Mouse (Mus musculus): ENCODE data around the gene Adora2a. TPM values are rescaled to one million over a fixed set of nuclear protein-coding genes. Genes with fewer than 3 reads are reported as not detected.
A peak's percentile ranks its signal among the peaks of the same experiment; 100 is the strongest.
"Not testable (repeated sequence)": the region's sequence is repeated elsewhere in the genome, so short reads cannot be mapped to it uniquely, and the experiment has no call there.

Adora2a gene
- polyA plus RNA-seq, 2 experiments: 1.7 to 1.9 TPM

GRCm38 (mm10) chr10:75364796-75365195 lies 48.1 kb downstream of the Adora2a start:
- 55% methylated on average over 9 of the region's 9 CpGs for WGBS (ENCODE audit: insufficient replicate concordance)
- Histone ChIP-seq H3K4me1 (replicated peaks; ENCODE audit: control insufficient read depth in 2 of 2, insufficient read depth in 2 of 2, low read length in 1 of 2) (peaks cover 0 to 3% of the 10 kb centered on the region in 2 experiments; a peak in 1 of 4 replicates), H3K27ac (no peak overlapping the region)

GRCm38 (mm10) chr10:75365231-75365633 lies 48.6 kb downstream of the Adora2a start:
- Histone ChIP-seq H3K27me3 (ENCODE audit: control insufficient read depth, insufficient read depth, low read length) (no peaks in the 10 kb centered on the region), H3K4me2 (ENCODE audit: low read depth) (no peak overlapping the region), H3K4me3 (ENCODE audit: insufficient read depth in 1 of 2, low read depth in 2 of 2, low read length in 2 of 2) (peak overlapping the region in 1 of 2 experiments; percentile 29; a peak in 1 of 4 replicates), H3K27ac (no peak overlapping the region), H3K9me3 (ENCODE audit: control insufficient read depth, low read length) (no peaks in the 10 kb centered on the region), H3K9ac (replicated peaks) (no peak overlapping the region), H3K4me1 (replicated peaks; ENCODE audit: control insufficient read depth in 2 of 2, insufficient read depth in 2 of 2, low read length in 1 of 2) (peaks cover 0 to 3% of the 10 kb centered on the region in 2 experiments; a peak in 1 of 4 replicates), H3K36me3 (replicated peaks; ENCODE audit: control insufficient read depth, insufficient read depth, low read depth) (no peaks in the 10 kb centered on the region)
- ATAC-seq (ENCODE audit: insufficient read depth) (no peak), DNase-seq (ENCODE audit: low read depth in 3 of 3, low spot score in 3 of 3) (no peak)
- 41% methylated on average over 6 of the region's 6 CpGs for WGBS (ENCODE audit: insufficient replicate concordance)
- TF ChIP-seq CTCF (IDR thresholded peaks at IDR 0.05; ENCODE audit: low read depth) (no peak), EP300 (IDR thresholded peaks at IDR 0.05; ENCODE audit: low read depth) (no peak)

More at GRCm38 (mm10) chr10:75364796-75365195, 48.1 kb downstream of the Adora2a start:
- no peak overlapping the region for H3K4me3 ChIP-seq (ENCODE audit: insufficient read depth in 1 of 2, low read depth in 2 of 2, low read length in 2 of 2)
- no peak overlapping the region for H3K9ac ChIP-seq (replicated peaks)
- DNase-seq (ENCODE audit: low read depth in 3 of 3, low spot score in 3 of 3): no peak
- H3K36me3 ChIP-seq (replicated peaks; ENCODE audit: control insufficient read depth, insufficient read depth, low read depth): no peaks in the 10 kb centered on the region
- H3K4me2 ChIP-seq (ENCODE audit: low read depth): no peak overlapping the region
- H3K27me3 ChIP-seq (ENCODE audit: control insufficient read depth, insufficient read depth, low read length): no peaks in the 10 kb centered on the region
- H3K9me3 ChIP-seq (ENCODE audit: control insufficient read depth, low read length): no peaks in the 10 kb centered on the region
- TF ChIP-seq EP300 (IDR thresholded peaks at IDR 0.05; ENCODE audit: low read depth) (no peak), CTCF (IDR thresholded peaks at IDR 0.05; ENCODE audit: low read depth) (no peak)
- ATAC-seq (ENCODE audit: insufficient read depth): no peak

GRCm38 (mm10) chr10:75373655-75374351 lies 57.1 kb downstream of the Adora2a start:
- H3K9ac ChIP-seq (replicated peaks); DNase-seq (ENCODE audit: low read depth in 3 of 3, low spot score in 3 of 3); H3K36me3 ChIP-seq (replicated peaks; ENCODE audit: control insufficient read depth, insufficient read depth, low read depth); H3K4me3 ChIP-seq (ENCODE audit: insufficient read depth in 1 of 2, low read depth in 2 of 2, low read length in 2 of 2); ATAC-seq (ENCODE audit: insufficient read depth); H3K27me3 ChIP-seq (ENCODE audit: control insufficient read depth, insufficient read depth, low read length); H3K4me1 ChIP-seq (replicated peaks; ENCODE audit: control insufficient read depth in 2 of 2, insufficient read depth in 2 of 2, low read length in 1 of 2); H3K27ac ChIP-seq; H3K4me2 ChIP-seq (ENCODE audit: low read depth); H3K9me3 ChIP-seq (ENCODE audit: control insufficient read depth, low read length): not testable (repeated sequence)
- 71% methylated on average over 11 of the region's 19 CpGs for WGBS (ENCODE audit: insufficient replicate concordance)

GRCm38 (mm10) chr10:75378688-75379087 lies 62.0 kb downstream of the Adora2a start:
- Histone ChIP-seq H3K4me3 (ENCODE audit: insufficient read depth in 1 of 2, low read depth in 2 of 2, low read length in 2 of 2) (no peak overlapping the region), H3K9ac (replicated peaks) (no peak overlapping the region), H3K36me3 (replicated peaks; ENCODE audit: control insufficient read depth, insufficient read depth, low read depth) (no peaks in the 10 kb centered on the region), H3K4me1 (replicated peaks; ENCODE audit: control insufficient read depth in 2 of 2, insufficient read depth in 2 of 2, low read length in 1 of 2) (no peaks in the 10 kb centered on the region), H3K27ac (no peak overlapping the region), H3K9me3 (ENCODE audit: control insufficient read depth, low read length) (no peaks in the 10 kb centered on the region), H3K27me3 (ENCODE audit: control insufficient read depth, insufficient read depth, low read length) (no peaks in the 10 kb centered on the region), H3K4me2 (ENCODE audit: low read depth) (no peak overlapping the region)
- TF ChIP-seq CTCF (IDR thresholded peaks at IDR 0.05; ENCODE audit: low read depth) (no peak), EP300 (IDR thresholded peaks at IDR 0.05; ENCODE audit: low read depth) (no peak)
- no peak for DNase-seq (ENCODE audit: low read depth in 3 of 3, low spot score in 3 of 3)
- no peak for ATAC-seq (ENCODE audit: insufficient read depth)
- 74% methylated on average over 10 of the region's 10 CpGs for WGBS (ENCODE audit: insufficient replicate concordance)

Other genes with a start within 250 kb of the Adora2a start
- 3.1 and 3.9 TPM in 2 replicates for gene Specc1l, start 104.8 kb upstream of the Adora2a start, polyA plus RNA-seq (2012; rRNA removed)
- gene Specc1l, start 104.8 kb upstream of the Adora2a start, polyA plus RNA-seq (2014; fragmentation: Nextera tagmentation; extraction: Ambion mirVana): 3.1 and 3.4 TPM in 2 replicates
- 8.1 and 8.8 TPM in 2 replicates for gene Upb1, start 84.2 kb downstream of the Adora2a start, polyA plus RNA-seq (2012; rRNA removed)
- gene Upb1, start 84.2 kb downstream of the Adora2a start, polyA plus RNA-seq (2014; fragmentation: Nextera tagmentation; extraction: Ambion mirVana): 18.3 and 20.1 TPM in 2 replicates
- 19.4 and 60.5 TPM in 2 replicates for gene Snrpd3, start 200.7 kb downstream of the Adora2a start, polyA plus RNA-seq (2012; rRNA removed)
- 82.2 and 90.3 TPM in 2 replicates for gene Snrpd3, start 200.7 kb downstream of the Adora2a start, polyA plus RNA-seq (2014; fragmentation: Nextera tagmentation; extraction: Ambion mirVana)
- 37.3 and 38.7 TPM in 2 replicates for gene Gucd1, start 201.1 kb downstream of the Adora2a start, polyA plus RNA-seq (2012; rRNA removed)
- 58.5 and 66.0 TPM in 2 replicates for gene Gucd1, start 201.1 kb downstream of the Adora2a start, polyA plus RNA-seq (2014; fragmentation: Nextera tagmentation; extraction: Ambion mirVana)
- 0.04 TPM in 2 replicates for gene Lrrc75b, start 243.5 kb downstream of the Adora2a start, polyA plus RNA-seq (2012; rRNA removed)
- gene Lrrc75b, start 243.5 kb downstream of the Adora2a start, polyA plus RNA-seq (2014; fragmentation: Nextera tagmentation; extraction: Ambion mirVana): not detected in 2 replicates
- gene Ggt1, start 244.7 kb downstream of the Adora2a start, polyA plus RNA-seq (2012; rRNA removed): 4.3 and 5.8 TPM in 2 replicates
- 5.2 and 6.6 TPM in 2 replicates for gene Ggt1, start 244.7 kb downstream of the Adora2a start, polyA plus RNA-seq (2014; fragmentation: Nextera tagmentation; extraction: Ambion mirVana)

All from liver, embryonic 14.5 days (tissue).